12 mouse cellular contexts compared by ENCODE assay signal in genomic region chr3:60568801-60569568, GRCm38 (mm10).
DNase-seq lines count a peak whose midpoint lies in the region; ATAC-seq and TF ChIP-seq lines count a peak whose summit lies in the region.
"Had no signal": no experiment of that assay in that cellular context is flagged by ENCODE, and none has a peak within 500 bp of the region (broad histone marks: within the 10 kb centered on the region; RNA-seq: fewer than 3 reads in every experiment).

No protein-coding gene starts in this region.

- peaks cover 100% of the 10 kb centered on the region for H3K79me2 ChIP-seq in macrophage (ENCODE audit: inconsistent target)

- peaks cover 41% of the 10 kb centered on the region for H3K4me1 ChIP-seq in heart, embryonic 12.5 days (replicated peaks)
- peaks cover 10% of the 10 kb centered on the region for H3K4me1 ChIP-seq in lung, embryonic 14.5 days (ENCODE audit: insufficient read depth)
- H3K4me1 ChIP-seq in lung, adult 2 months (ENCODE audit: control insufficient read depth, insufficient read depth, low read length), result peaks cover 32% of the 10 kb centered on the region
- peaks cover 20% of the 10 kb centered on the region for H3K4me1 ChIP-seq in brown adipose tissue, adult 24 weeks (ENCODE audit: control insufficient read depth, insufficient read depth, insufficient read length, low read length)

- intact Hi-C loops in heart, postnatal 10 days (cut with DNase I), result no loop called here

- H3K9me3 ChIP-seq in heart, embryonic 12.5 days (replicated peaks), result no peaks in the 10 kb centered on the region
- no peaks in the 10 kb centered on the region for H3K9me3 ChIP-seq in lung, embryonic 14.5 days (ENCODE audit: low read depth, low read length)
- H3K9me3 ChIP-seq: limb, embryonic 10.5 days had no signal

- no peak overlapping the region for H3K9ac ChIP-seq in heart, embryonic 12.5 days
- H3K9ac ChIP-seq in lung, embryonic 14.5 days, result no peak overlapping the region

- H3K4me2 ChIP-seq in heart, embryonic 12.5 days, result no peak overlapping the region
- no peak overlapping the region for H3K4me2 ChIP-seq in lung, embryonic 14.5 days

- TF ChIP-seq CTCF in lung, embryonic 14.5 days (IDR thresholded peaks at IDR 0.05; ENCODE audit: low read depth), result no peak
- no peak for TF ChIP-seq CTCF in lung, adult 2 months (IDR thresholded peaks at IDR 0.05; ENCODE audit: insufficient read depth, low read length)

- 0 out of 2 replicates have a peak, but pooled peaks have one; percentile 57 for ATAC-seq in heart, embryonic 12.5 days (ENCODE audit: insufficient number of reproducible peaks, low FRiP score)
- ATAC-seq in lung, embryonic 14.5 days (ENCODE audit: insufficient read depth), result no peak

- H3K27ac ChIP-seq in heart, embryonic 12.5 days (ENCODE audit: poor library complexity, severe bottlenecking), result peak overlapping the region; percentile 6; the same call in 1 of the 2 replicates
- 0 out of 2 replicates have a peak overlapping the region, but pooled peaks have one; percentile 15 for H3K27ac ChIP-seq in lung, embryonic 14.5 days (ENCODE audit: low read depth)
- peak overlapping the region; percentile 61 for H3K27ac ChIP-seq in brown adipose tissue, adult 24 weeks (replicated peaks; ENCODE audit: low read depth, low read length)
- peak overlapping the region; percentile 73 for H3K27ac ChIP-seq in macrophage
- H3K27ac ChIP-seq: limb, embryonic 10.5 days had no signal

- no peak for TF ChIP-seq POLR2A in lung, adult 2 months (IDR thresholded peaks at IDR 0.05; ENCODE audit: borderline replicate concordance, extremely low read depth, low read depth, low read length)

- DNase-seq in heart, postnatal 10 days, result no peak
- DNase-seq in lung, embryonic 14.5 days, result peak; percentile 58
- DNase-seq in lung, adult 2 months, result no peak
- DNase-seq in ovary, postnatal 14 days (ENCODE audit: low spot score), result no peak
- no peak for DNase-seq in thymus, postnatal 36 days
- DNase-seq: cerebellum, postnatal 36 days; gastrocnemius, postnatal 25 days had no signal

- 48% methylated on average over 6 of the region's 6 CpGs for WGBS in heart, embryonic 12.5 days
- 37% methylated on average over 6 of the region's 6 CpGs for WGBS in lung, embryonic 14.5 days
- 41% methylated on average over 6 of the region's 6 CpGs for WGBS in lung, adult 2 months
- WGBS in macrophage (ENCODE audit: missing documents), result 82% methylated on average over 6 of the region's 6 CpGs

- no peaks in the 10 kb centered on the region for H3K36me3 ChIP-seq in heart, embryonic 12.5 days
- no peaks in the 10 kb centered on the region for H3K36me3 ChIP-seq in lung, embryonic 14.5 days (ENCODE audit: insufficient read depth)
- H3K36me3 ChIP-seq in macrophage (ENCODE audit: inconsistent target), result 0 out of 2 replicates have a peak, but pooled peaks cover 9% of the 10 kb centered on the region
- H3K36me3 ChIP-seq: limb, embryonic 10.5 days had no signal

- H3K27me3 ChIP-seq in heart, embryonic 12.5 days (replicated peaks), result no peaks in the 10 kb centered on the region
- no peaks in the 10 kb centered on the region for H3K27me3 ChIP-seq in lung, embryonic 14.5 days (ENCODE audit: insufficient read depth, low read length)

- no peak overlapping the region for H3K4me3 ChIP-seq in heart, embryonic 12.5 days
- no peak overlapping the region for H3K4me3 ChIP-seq in lung, embryonic 14.5 days (ENCODE audit: low read depth, low read length)
- no peak overlapping the region for H3K4me3 ChIP-seq in lung, adult 2 months (replicated peaks; ENCODE audit: extremely low read depth, low read depth, low read length)
- H3K4me3 ChIP-seq in brown adipose tissue, adult 24 weeks (ENCODE audit: insufficient read depth, low read depth, low read length), result no peak overlapping the region
- H3K4me3 ChIP-seq in macrophage (ENCODE audit: inconsistent target), result no peak overlapping the region
- H3K4me3 ChIP-seq: erythroblast, embryonic 14.5 days; limb, embryonic 10.5 days had no signal

Comparison
In these comparisons a context has a peak if more than half of its experiments do, and no peak if none do; other contexts are left out.
1. H3K27ac ChIP-seq: peak in every context shown above with its lines; median percentile 73 in macrophage; 61 in brown adipose tissue, adult 24 weeks; 15 in lung, embryonic 14.5 days; 6 in heart, embryonic 12.5 days.